Mouse (Mus musculus): ENCODE results near the gene Acss3. TPM values are rescaled to one million over a fixed set of nuclear protein-coding genes. Genes with fewer than 3 reads are reported as not detected.

The Acss3 gene
- polyA plus RNA-seq (2014; fragmentation: Illumina TruSeq; extraction: RNeasy Lipid Tissue Mini Kit (QIAGEN cat#74804); ENCODE audit: low replicate concordance), result 4.6 TPM

GRCm38 (mm10) chr10:107123529-107124335 lies at the start of gene Acss3:
Acss3 (minus strand) TSS chr10:107123668.

Other genes starting within 250 kb of the Acss3 start
- 0.56 TPM for gene Lin7a, start 148.0 kb upstream of the Acss3 start, polyA plus RNA-seq (2014; fragmentation: Illumina TruSeq; extraction: RNeasy Lipid Tissue Mini Kit (QIAGEN cat#74804); ENCODE audit: low replicate concordance)